Mouse (Mus musculus): Measurements from ENCODE around the gene Ciita. TPM values are rescaled to one million over a fixed set of nuclear protein-coding genes. Genes with fewer than 3 reads are reported as not detected.

Ciita gene
- polyA plus RNA-seq (2016; fragmentation: Nextera tagmentation; extraction: Ambion mirVana): 0.33 and 0.45 TPM in 2 replicates

- Histone ChIP-seq H3K4me1 (no peaks in the 10 kb centered on the region), H3K4me3 (no peak within 1 kb of the TSS), H3K9me3 (no peaks in the 10 kb centered on the region), H3K4me2 (replicated peaks) (no peak within 1 kb of the TSS), H3K27ac (no peak within 1 kb of the TSS), H3K36me3 (no peaks in the 10 kb centered on the region), H3K27me3 (replicated peaks) (no peaks in the 10 kb centered on the region), H3K9ac (no peak within 1 kb of the TSS)
- no peak for ATAC-seq (ENCODE audit: low FRiP score, low read depth)
- 85% methylated on average over 5 of the region's 5 CpGs for WGBS
Observed at GRCm38 (mm10) chr16:10479857-10480256, at the start of gene Ciita. TSS of gene Ciita (plus strand) at chr16:10480059.

DNA sequence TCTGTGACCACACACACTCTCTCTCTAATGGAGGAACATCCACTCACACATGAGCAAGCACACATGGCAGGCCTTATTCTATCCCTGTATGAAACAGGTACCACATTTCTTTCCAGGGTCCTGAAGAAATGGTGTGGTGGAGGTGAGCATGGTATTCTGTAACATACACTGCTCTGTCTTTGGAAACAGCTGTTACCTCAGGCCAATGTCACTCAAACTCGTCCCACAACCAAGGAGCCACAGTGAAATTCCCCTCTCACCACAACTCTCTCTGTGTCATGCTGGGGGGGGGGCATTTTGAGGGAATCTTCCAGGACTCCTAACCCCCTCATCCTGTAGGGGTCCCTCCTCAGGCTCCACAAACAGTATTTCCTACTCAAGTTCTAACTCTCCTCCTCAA is 47.9 kb upstream of the Ciita start:
- no peak for ATAC-seq (ENCODE audit: low FRiP score, low read depth)
- no peak overlapping the region for H3K4me2 ChIP-seq (replicated peaks)
- no peak overlapping the region for H3K4me3 ChIP-seq
- peaks cover 11% of the 10 kb centered on the region for H3K36me3 ChIP-seq
- no peak overlapping the region for H3K27ac ChIP-seq
- no peaks in the 10 kb centered on the region for H3K27me3 ChIP-seq (replicated peaks)
- H3K9me3 ChIP-seq: no peaks in the 10 kb centered on the region
- 75% methylated on average over 1 of the region's 1 CpGs for WGBS
- H3K4me1 ChIP-seq: no peaks in the 10 kb centered on the region
- no peak overlapping the region for H3K9ac ChIP-seq

- WGBS: 85% methylated on average over 4 of the region's 4 CpGs
- Histone ChIP-seq H3K27ac (no peak overlapping the region), H3K27me3 (replicated peaks) (no peaks in the 10 kb centered on the region), H3K36me3 (peaks cover 6% of the 10 kb centered on the region; the same call in 1 of the 2 replicates), H3K4me2 (replicated peaks) (no peak overlapping the region), H3K4me1 (no peaks in the 10 kb centered on the region), H3K9ac (no peak overlapping the region), H3K9me3 (no peaks in the 10 kb centered on the region), H3K4me3 (no peak overlapping the region)
- ATAC-seq (ENCODE audit: low FRiP score, low read depth): no peak
Observed at GRCm38 (mm10) chr16:10432387-10432786, 47.5 kb upstream of the Ciita start.

- Histone ChIP-seq H3K27me3 (replicated peaks) (no peaks in the 10 kb centered on the region), H3K27ac (no peak overlapping the region), H3K4me1 (no peaks in the 10 kb centered on the region), H3K4me3 (no peak overlapping the region), H3K36me3 (peaks cover under 1% of the 10 kb centered on the region; the same call in 1 of the 2 replicates), H3K9ac (no peak overlapping the region), H3K9me3 (no peaks in the 10 kb centered on the region), H3K4me2 (replicated peaks) (no peak overlapping the region)
- ATAC-seq (ENCODE audit: low FRiP score, low read depth): no peak
- 85% methylated on average over 5 of the region's 5 CpGs for WGBS
Observed at GRCm38 (mm10) chr16:10433344-10433743, 46.5 kb upstream of the Ciita start.

DNA sequence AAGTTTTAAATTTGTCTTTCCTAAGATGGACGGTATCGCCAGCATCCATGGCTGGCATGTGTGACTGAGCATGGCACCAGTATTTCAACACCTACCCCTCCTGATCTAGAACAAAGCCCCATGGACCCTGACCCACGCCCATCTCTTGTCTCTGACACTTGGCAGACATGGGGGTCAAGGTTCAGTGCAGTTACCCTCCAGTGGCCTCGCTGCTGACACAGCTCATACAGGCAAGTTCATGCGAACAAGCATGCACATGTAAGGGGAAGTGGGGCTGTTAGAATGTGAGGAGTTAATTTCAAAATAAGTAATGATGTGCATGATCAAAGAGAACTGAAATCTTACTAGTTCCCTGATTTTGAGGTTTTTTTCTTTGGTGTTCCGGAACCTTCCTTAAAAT is 43.7 kb upstream of the Ciita start:
- H3K4me2 ChIP-seq (replicated peaks): no peak overlapping the region
- ATAC-seq (ENCODE audit: low FRiP score, low read depth): no peak
- no peak overlapping the region for H3K4me3 ChIP-seq
- H3K9ac ChIP-seq: no peak overlapping the region
- H3K4me1 ChIP-seq: no peaks in the 10 kb centered on the region
- H3K9me3 ChIP-seq: no peaks in the 10 kb centered on the region
- H3K27ac ChIP-seq: no peak overlapping the region
- H3K27me3 ChIP-seq (replicated peaks): no peaks in the 10 kb centered on the region
- 88% methylated on average over 6 of the region's 6 CpGs for WGBS
- peaks cover 3% of the 10 kb centered on the region; the same call in 1 of the 2 replicates for H3K36me3 ChIP-seq

GRCm38 (mm10) chr16:10438055-10438454 is 41.8 kb upstream of the Ciita start:
- Histone ChIP-seq H3K36me3 (0 out of 2 replicates have a peak, but pooled peaks cover 3% of the 10 kb centered on the region), H3K4me2 (replicated peaks) (no peak overlapping the region), H3K27me3 (replicated peaks) (no peaks in the 10 kb centered on the region), H3K9ac (no peak overlapping the region), H3K27ac (no peak overlapping the region), H3K9me3 (no peaks in the 10 kb centered on the region), H3K4me3 (no peak overlapping the region), H3K4me1 (no peaks in the 10 kb centered on the region)
- WGBS: 88% methylated on average over 5 of the region's 5 CpGs
- no peak for ATAC-seq (ENCODE audit: low FRiP score, low read depth)

- ATAC-seq (ENCODE audit: low FRiP score, low read depth): no peak
- WGBS: 88% methylated on average over 6 of the region's 6 CpGs
- H3K4me3 ChIP-seq: no peak overlapping the region
Observed at GRCm38 (mm10) chr16:10441328-10441727, 38.5 kb upstream of the Ciita start.

GRCm38 (mm10) chr16:10441761-10442160 is 38.1 kb upstream of the Ciita start:
- H3K36me3 ChIP-seq: 0 out of 2 replicates have a peak, but pooled peaks cover 3% of the 10 kb centered on the region
- no peaks in the 10 kb centered on the region for H3K9me3 ChIP-seq
- no peak overlapping the region for H3K4me2 ChIP-seq (replicated peaks)
- H3K4me1 ChIP-seq: peaks cover 17% of the 10 kb centered on the region
- ATAC-seq (ENCODE audit: low FRiP score, low read depth): no peak
- H3K27ac ChIP-seq: no peak overlapping the region
- H3K27me3 ChIP-seq (replicated peaks): no peaks in the 10 kb centered on the region
- 94% methylated on average over 4 of the region's 4 CpGs for whole genome bisulfite sequencing
- H3K9ac ChIP-seq: no peak overlapping the region
- H3K4me3 ChIP-seq: no peak overlapping the region

More at GRCm38 (mm10) chr16:10441328-10441727, 38.5 kb upstream of the Ciita start:
- no peak overlapping the region for H3K9ac ChIP-seq
- no peaks in the 10 kb centered on the region for H3K27me3 ChIP-seq (replicated peaks)
- H3K4me1 ChIP-seq: peaks cover 13% of the 10 kb centered on the region
- no peaks in the 10 kb centered on the region for H3K9me3 ChIP-seq
- no peak overlapping the region for H3K27ac ChIP-seq
- H3K4me2 ChIP-seq (replicated peaks): no peak overlapping the region
- 0 out of 2 replicates have a peak, but pooled peaks cover 3% of the 10 kb centered on the region for H3K36me3 ChIP-seq

DNA sequence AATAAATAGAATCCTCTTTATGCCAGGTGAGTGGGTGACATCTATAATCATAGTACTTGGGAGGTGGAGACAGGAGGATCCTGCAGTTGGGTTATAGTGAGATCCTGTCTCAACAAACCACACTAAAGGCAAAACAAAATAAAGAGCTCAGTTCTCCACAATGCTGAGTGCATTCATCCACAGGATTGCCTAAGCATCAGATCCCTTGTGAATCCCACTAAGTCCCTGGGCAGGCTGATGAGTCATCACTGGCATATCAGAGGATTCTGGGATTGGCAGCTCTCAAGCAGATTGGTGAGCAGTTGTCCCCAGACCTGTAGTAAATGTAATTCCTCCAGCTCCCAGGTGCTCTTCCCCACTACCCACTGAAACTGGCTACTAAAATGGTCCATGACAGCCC is 36.1 kb upstream of the Ciita start:
- Histone ChIP-seq H3K4me3 (no peak overlapping the region), H3K36me3 (no peaks in the 10 kb centered on the region), H3K9ac (no peak overlapping the region), H3K27ac (no peak overlapping the region), H3K27me3 (replicated peaks) (no peaks in the 10 kb centered on the region), H3K4me2 (replicated peaks) (no peak overlapping the region), H3K4me1 (peaks cover 25% of the 10 kb centered on the region), H3K9me3 (no peaks in the 10 kb centered on the region)
- ATAC-seq (ENCODE audit: low FRiP score, low read depth): no peak

GRCm38 (mm10) chr16:10446573-10447263 is 33.1 kb upstream of the Ciita start:
- no peaks in the 10 kb centered on the region for H3K36me3 ChIP-seq
- peaks cover 25% of the 10 kb centered on the region for H3K4me1 ChIP-seq
- peak overlapping the region; percentile 71 for H3K4me2 ChIP-seq (replicated peaks)
- WGBS: 15% methylated on average over 13 of the region's 13 CpGs
- peak overlapping the region; percentile 51 for H3K27ac ChIP-seq
- no peaks in the 10 kb centered on the region for H3K9me3 ChIP-seq
- peak overlapping the region; percentile 62 for H3K9ac ChIP-seq
- H3K27me3 ChIP-seq (replicated peaks): no peaks in the 10 kb centered on the region
- peak; percentile 80 for ATAC-seq (ENCODE audit: low FRiP score, low read depth)
- peak overlapping the region; percentile 45 for H3K4me3 ChIP-seq

DNA sequence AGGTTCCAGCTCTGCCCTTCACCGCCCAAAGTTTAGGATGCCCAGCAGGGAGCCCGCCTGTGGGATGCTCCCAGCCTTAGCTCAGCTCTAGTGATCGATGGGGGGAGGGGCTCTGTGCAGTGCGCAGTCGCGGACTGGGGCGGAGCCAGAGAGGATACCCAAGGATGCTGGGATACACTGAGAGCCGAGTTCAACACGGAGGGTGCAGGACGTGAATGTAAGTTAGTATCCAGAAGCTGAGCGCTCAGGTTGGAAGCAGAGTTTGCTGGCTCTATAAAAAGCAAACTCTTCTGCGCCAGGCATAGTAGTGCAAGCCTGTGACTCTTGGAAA is 32.6 kb upstream of the Ciita start, which contains the start of gene Tvp23a:
Gene Tvp23a, minus strand, starts transcription at position 99 of the 331 bp plus-strand sequence.
- Histone ChIP-seq H3K36me3 (no peaks in the 10 kb centered on the region), H3K27me3 (replicated peaks) (no peaks in the 10 kb centered on the region), H3K9ac (peak within 1 kb of the TSS; percentile 62), H3K27ac (peak within 1 kb of the TSS; percentile 51), H3K4me1 (peaks cover 25% of the 10 kb centered on the region), H3K9me3 (no peaks in the 10 kb centered on the region), H3K4me2 (replicated peaks) (peak within 1 kb of the TSS; percentile 71), H3K4me3 (peak within 1 kb of the TSS; percentile 45)
- 2% methylated on average over 12 of the region's 12 CpGs for WGBS
- ATAC-seq (ENCODE audit: low FRiP score, low read depth): peak; percentile 98

GRCm38 (mm10) chr16:10447781-10448180 is 32.1 kb upstream of the Ciita start:
- Histone ChIP-seq H3K4me2 (replicated peaks) (peak overlapping the region; percentile 71), H3K27me3 (replicated peaks) (no peaks in the 10 kb centered on the region), H3K27ac (no peak overlapping the region), H3K9me3 (no peaks in the 10 kb centered on the region), H3K9ac (peak overlapping the region; percentile 62; the same call in 1 of the 2 replicates), H3K36me3 (no peaks in the 10 kb centered on the region), H3K4me3 (peak overlapping the region; percentile 45), H3K4me1 (peaks cover 25% of the 10 kb centered on the region)
- ATAC-seq (ENCODE audit: low FRiP score, low read depth): peak; percentile 31; the same call in 1 of the 2 replicates
- 80% methylated on average over 2 of the region's 2 CpGs for WGBS

- H3K27me3 ChIP-seq (replicated peaks): no peaks in the 10 kb centered on the region
- H3K36me3 ChIP-seq: no peaks in the 10 kb centered on the region
- no peak for ATAC-seq (ENCODE audit: low FRiP score, low read depth)
- peaks cover 25% of the 10 kb centered on the region for H3K4me1 ChIP-seq
- no peak overlapping the region for H3K9ac ChIP-seq
- H3K4me2 ChIP-seq (replicated peaks): no peak overlapping the region
- no peak overlapping the region for H3K27ac ChIP-seq
- WGBS: 88% methylated on average over 9 of the region's 9 CpGs
- no peak overlapping the region for H3K4me3 ChIP-seq
- no peaks in the 10 kb centered on the region for H3K9me3 ChIP-seq
Observed at GRCm38 (mm10) chr16:10448931-10449330, 30.9 kb upstream of the Ciita start.

Measured in neural tube, embryonic 12.5 days (tissue).